Comparison of ENCODE assay signal across 28 mouse cellular contexts in the genomic region with DNA sequence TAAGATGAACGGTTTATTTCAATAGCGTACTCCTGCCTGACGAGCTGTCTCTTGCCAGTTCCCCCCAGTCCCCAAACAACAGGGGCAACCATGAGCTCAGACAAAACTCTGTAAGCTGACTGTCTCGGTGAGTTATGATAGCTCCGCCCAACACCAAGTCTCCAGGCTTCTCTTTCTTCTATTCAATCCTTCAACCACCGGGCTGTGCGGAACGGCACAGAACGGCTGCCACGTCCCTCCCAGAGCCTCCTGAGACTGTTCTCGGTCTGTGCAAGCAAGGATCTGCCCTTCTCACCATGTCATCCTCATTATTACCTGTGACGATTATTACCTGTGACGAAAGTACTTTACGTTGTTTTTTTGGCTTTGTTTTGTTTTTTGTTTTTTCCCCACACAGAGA. TPM values are rescaled to one million over a fixed set of nuclear protein-coding genes. Genes with fewer than 3 reads are reported as not detected.
DNase-seq lines count a peak whose midpoint lies in the region; ATAC-seq lines count a peak whose summit lies in the region.
"Had no signal": no experiment of that assay in that cellular context is flagged by ENCODE, and none has a peak within 500 bp of the region (broad histone marks: within the 10 kb centered on the region; RNA-seq: fewer than 3 reads in every experiment).

No protein-coding gene starts in this region.

- 50% methylated on average over 14 of the region's 14 CpGs for WGBS in neural tube, embryonic 11.5 days
- WGBS in neural tube, embryonic 12.5 days, result 38% methylated on average over 14 of the region's 14 CpGs
- 33% methylated on average over 14 of the region's 14 CpGs for WGBS in neural tube, embryonic 15.5 days
- 30% methylated on average over 14 of the region's 14 CpGs for WGBS in neural tube, embryonic 13.5 days
- WGBS in neural tube, embryonic 14.5 days, result 27% methylated on average over 14 of the region's 14 CpGs

- H3K9me3 ChIP-seq in neural tube, embryonic 11.5 days (ENCODE audit: control insufficient read depth, low read length), result no peaks in the 10 kb centered on the region
- no peaks in the 10 kb centered on the region for H3K9me3 ChIP-seq in neural tube, embryonic 12.5 days
- no peaks in the 10 kb centered on the region for H3K9me3 ChIP-seq in neural tube, embryonic 15.5 days (replicated peaks)
- H3K9me3 ChIP-seq in neural tube, embryonic 13.5 days, result no peaks in the 10 kb centered on the region
- H3K9me3 ChIP-seq in neural tube, embryonic 14.5 days (ENCODE audit: control insufficient read depth, low read length), result no peaks in the 10 kb centered on the region
- H3K9me3 ChIP-seq: G1E had no signal

- H3K4me3 ChIP-seq in neural tube, embryonic 11.5 days (ENCODE audit: low read depth, low read length), result no peak overlapping the region
- H3K4me3 ChIP-seq in neural tube, embryonic 12.5 days, result no peak overlapping the region
- H3K4me3 ChIP-seq in neural tube, embryonic 15.5 days (replicated peaks), result no peak overlapping the region
- H3K4me3 ChIP-seq in neural tube, embryonic 13.5 days, result no peak overlapping the region
- H3K4me3 ChIP-seq in neural tube, embryonic 14.5 days (ENCODE audit: low read depth, low read length), result no peak overlapping the region

- no peaks in the 10 kb centered on the region for H3K36me3 ChIP-seq in neural tube, embryonic 11.5 days (ENCODE audit: control insufficient read depth, insufficient read depth, low read length)
- no peaks in the 10 kb centered on the region for H3K36me3 ChIP-seq in neural tube, embryonic 12.5 days
- H3K36me3 ChIP-seq in neural tube, embryonic 15.5 days, result no peaks in the 10 kb centered on the region
- no peaks in the 10 kb centered on the region for H3K36me3 ChIP-seq in neural tube, embryonic 13.5 days
- no peaks in the 10 kb centered on the region for H3K36me3 ChIP-seq in neural tube, embryonic 14.5 days (ENCODE audit: control insufficient read depth, insufficient read depth, low read length)
- H3K36me3 ChIP-seq: G1E had no signal

- H3K27ac ChIP-seq in neural tube, embryonic 11.5 days (ENCODE audit: low read depth, low read length), result 0 out of 2 replicates have a peak overlapping the region, but pooled peaks have one; percentile 17
- H3K27ac ChIP-seq in neural tube, embryonic 12.5 days, result no peak overlapping the region
- H3K27ac ChIP-seq in neural tube, embryonic 15.5 days (replicated peaks), result no peak overlapping the region
- no peak overlapping the region for H3K27ac ChIP-seq in neural tube, embryonic 13.5 days (replicated peaks)
- no peak overlapping the region for H3K27ac ChIP-seq in neural tube, embryonic 14.5 days (ENCODE audit: low read depth, low read length)

- peak; percentile 42; the same call in 1 of the 2 replicates for ATAC-seq in neural tube, embryonic 11.5 days (ENCODE audit: insufficient read depth, low FRiP score, low TSS enrichment)
- peak; percentile 52 for ATAC-seq in neural tube, embryonic 12.5 days (ENCODE audit: low FRiP score, low read depth)
- no peak for ATAC-seq in neural tube, embryonic 15.5 days (ENCODE audit: low FRiP score)
- ATAC-seq in neural tube, embryonic 13.5 days (ENCODE audit: low read depth), result 0 out of 2 replicates have a peak, but pooled peaks have one; percentile 24
- ATAC-seq in neural tube, embryonic 14.5 days (ENCODE audit: low read depth), result peak; percentile 51; the same call in 1 of the 2 replicates
- ATAC-seq: activated CD4-positive, CD25-positive, alpha-beta regulatory T cell, adult 4 months; CD4-positive, CD25-positive, alpha-beta regulatory T cell, adult 4 months; Patski had no signal

- no peak overlapping the region for H3K4me2 ChIP-seq in neural tube, embryonic 11.5 days (ENCODE audit: low read depth)
- no peak overlapping the region for H3K4me2 ChIP-seq in neural tube, embryonic 12.5 days (replicated peaks)
- H3K4me2 ChIP-seq in neural tube, embryonic 15.5 days, result no peak overlapping the region
- H3K4me2 ChIP-seq in neural tube, embryonic 13.5 days, result no peak overlapping the region
- no peak overlapping the region for H3K4me2 ChIP-seq in neural tube, embryonic 14.5 days (ENCODE audit: low read depth, low read length)

- H3K9ac ChIP-seq in neural tube, embryonic 11.5 days (ENCODE audit: low read length), result no peak overlapping the region
- H3K9ac ChIP-seq in neural tube, embryonic 12.5 days, result no peak overlapping the region
- no peak overlapping the region for H3K9ac ChIP-seq in neural tube, embryonic 15.5 days (replicated peaks)
- H3K9ac ChIP-seq in neural tube, embryonic 13.5 days, result no peak overlapping the region
- H3K9ac ChIP-seq in neural tube, embryonic 14.5 days (replicated peaks; ENCODE audit: low read depth, low read length), result no peak overlapping the region

- peaks cover 8% of the 10 kb centered on the region for H3K4me1 ChIP-seq in neural tube, embryonic 11.5 days (ENCODE audit: control insufficient read depth, insufficient read depth, low read length)
- H3K4me1 ChIP-seq in neural tube, embryonic 12.5 days, result peaks cover 14% of the 10 kb centered on the region
- peaks cover 13% of the 10 kb centered on the region for H3K4me1 ChIP-seq in neural tube, embryonic 15.5 days
- peaks cover 13% of the 10 kb centered on the region for H3K4me1 ChIP-seq in neural tube, embryonic 13.5 days (replicated peaks)
- peaks cover 5% of the 10 kb centered on the region; the same call in 1 of the 2 replicates for H3K4me1 ChIP-seq in neural tube, embryonic 14.5 days (ENCODE audit: control insufficient read depth, insufficient read depth, low read length)

- DNase-seq in neural tube, embryonic 11.5 days (ENCODE audit: low spot score), result peak; percentile 44
- no peak for DNase-seq in neural tube, embryonic 10.5 days (ENCODE audit: extremely low spot score, low spot score)
- DNase-seq in right cerebral cortex, adult 18-20 months, result no peak
- DNase-seq in gastrocnemius, postnatal 25 days, result no peak
- DNase-seq: adrenal gland, adult 2 months; adrenal gland, adult 8-10 months; adrenal gland, postnatal 10 days; adrenal gland, postnatal 14 days; adrenal gland, postnatal 25 days; adrenal gland, postnatal 36 days; B cell, adult 2 months; cerebellum, adult 11 months; cerebellum, adult 11-12 months had no signal

- H3K27me3 ChIP-seq in neural tube, embryonic 11.5 days (ENCODE audit: control insufficient read depth, insufficient read depth, low read length), result peaks cover 10% of the 10 kb centered on the region
- H3K27me3 ChIP-seq in neural tube, embryonic 12.5 days (replicated peaks), result peaks cover 13% of the 10 kb centered on the region
- H3K27me3 ChIP-seq in neural tube, embryonic 15.5 days (replicated peaks), result peaks cover 13% of the 10 kb centered on the region
- peaks cover 23% of the 10 kb centered on the region for H3K27me3 ChIP-seq in neural tube, embryonic 13.5 days
- no peaks in the 10 kb centered on the region for H3K27me3 ChIP-seq in neural tube, embryonic 14.5 days (ENCODE audit: control insufficient read depth, insufficient read depth, low read length)
- H3K27me3 ChIP-seq: Patski had no signal

RNA-seq across cellular contexts. Expression of a gene that starts 3.6 kb away (rescaled TPM):
- polyA plus RNA-seq in neural tube, embryonic 11.5 days (2014; fragmentation: Nextera tagmentation; extraction: Ambion mirVana), result not detected in 2 replicates
- not detected in 2 replicates for polyA plus RNA-seq in neural tube, embryonic 12.5 days (2016; fragmentation: Nextera tagmentation; extraction: Ambion mirVana)
- not detected in 2 replicates for polyA plus RNA-seq in neural tube, embryonic 15.5 days (2015; fragmentation: Nextera tagmentation; extraction: Ambion mirVana)
- not detected in 2 replicates for polyA plus RNA-seq in neural tube, embryonic 13.5 days (2015; fragmentation: Nextera tagmentation; extraction: Ambion mirVana)
- not detected in 2 replicates for polyA plus RNA-seq in neural tube, embryonic 14.5 days (2014; fragmentation: Nextera tagmentation; extraction: Ambion mirVana)
- not detected for total RNA-seq in gastrocnemius, postnatal 25 days (2021)
- total RNA-seq: adrenal gland, adult 18-20 months; adrenal gland, adult 2 months; adrenal gland, adult 8-10 months; adrenal gland, postnatal 10 days; adrenal gland, postnatal 14 days; adrenal gland, postnatal 25 days; adrenal gland, postnatal 36 days; adrenal gland, postnatal 4 days; CH12.LX; MEL had no signal
- polyA plus RNA-seq: activated CD4-positive, CD25-positive, alpha-beta regulatory T cell, adult 4 months; adrenal gland, adult 2 months; brain, embryonic 14.5 days; C2C12; CD4-positive, CD25-positive, alpha-beta regulatory T cell, adult 4 months; G1E; Patski had no signal

RNA-seq across cellular contexts. Expression of a gene that starts 18.9 kb away (rescaled TPM):
- polyA plus RNA-seq in neural tube, embryonic 11.5 days (2014; fragmentation: Nextera tagmentation; extraction: Ambion mirVana), result 0.13 TPM in 1 of 2 replicates, not detected in the other
- polyA plus RNA-seq in neural tube, embryonic 12.5 days (2016; fragmentation: Nextera tagmentation; extraction: Ambion mirVana), result not detected in 2 replicates
- polyA plus RNA-seq in neural tube, embryonic 15.5 days (2015; fragmentation: Nextera tagmentation; extraction: Ambion mirVana), result 0.08 TPM in 1 of 2 replicates, not detected in the other
- polyA plus RNA-seq in neural tube, embryonic 13.5 days (2015; fragmentation: Nextera tagmentation; extraction: Ambion mirVana), result not detected in 2 replicates
- polyA plus RNA-seq in neural tube, embryonic 14.5 days (2014; fragmentation: Nextera tagmentation; extraction: Ambion mirVana), result 0.21 TPM in 1 of 2 replicates, not detected in the other
- total RNA-seq in gastrocnemius, postnatal 25 days (2021), result under 1 TPM in 1 of 2 experiments, not detected in 1; 0.91 TPM
- total RNA-seq: G1E had no signal
- polyA plus RNA-seq: activated CD4-positive, CD25-positive, alpha-beta regulatory T cell, adult 4 months; CD4-positive, CD25-positive, alpha-beta regulatory T cell, adult 4 months; G1E had no signal

RNA-seq across cellular contexts. Expression of a gene that starts 30.5 kb away (rescaled TPM):
- not detected in 2 replicates for polyA plus RNA-seq in neural tube, embryonic 11.5 days (2014; fragmentation: Nextera tagmentation; extraction: Ambion mirVana)
- polyA plus RNA-seq in neural tube, embryonic 12.5 days (2016; fragmentation: Nextera tagmentation; extraction: Ambion mirVana), result not detected in 2 replicates
- 0.40 TPM in 1 of 2 replicates, not detected in the other for polyA plus RNA-seq in neural tube, embryonic 15.5 days (2015; fragmentation: Nextera tagmentation; extraction: Ambion mirVana)
- not detected in 2 replicates for polyA plus RNA-seq in neural tube, embryonic 13.5 days (2015; fragmentation: Nextera tagmentation; extraction: Ambion mirVana)
- not detected in 2 replicates for polyA plus RNA-seq in neural tube, embryonic 14.5 days (2014; fragmentation: Nextera tagmentation; extraction: Ambion mirVana)
- not detected for total RNA-seq in gastrocnemius, postnatal 25 days (2021)
- total RNA-seq: adrenal gland, adult 18-20 months; adrenal gland, adult 2 months; adrenal gland, adult 8-10 months; adrenal gland, postnatal 10 days; adrenal gland, postnatal 14 days; adrenal gland, postnatal 25 days; adrenal gland, postnatal 36 days; adrenal gland, postnatal 4 days; CH12.LX; ES-E14; G1E; MEL had no signal
- polyA plus RNA-seq: activated CD4-positive, CD25-positive, alpha-beta regulatory T cell, adult 4 months; adrenal gland, adult 2 months; C2C12; CD4-positive, CD25-positive, alpha-beta regulatory T cell, adult 4 months; G1E; Patski had no signal

RNA-seq across cellular contexts. Expression of a gene that starts 37.8 kb away (rescaled TPM):
- polyA plus RNA-seq in neural tube, embryonic 11.5 days (2014; fragmentation: Nextera tagmentation; extraction: Ambion mirVana), result 0.85 and 0.89 TPM in 2 replicates
- polyA plus RNA-seq in neural tube, embryonic 12.5 days (2016; fragmentation: Nextera tagmentation; extraction: Ambion mirVana), result 0.91 and 1.4 TPM in 2 replicates
- polyA plus RNA-seq in neural tube, embryonic 15.5 days (2015; fragmentation: Nextera tagmentation; extraction: Ambion mirVana), result 0.81 and 0.96 TPM in 2 replicates
- 0.47 and 0.99 TPM in 2 replicates for polyA plus RNA-seq in neural tube, embryonic 13.5 days (2015; fragmentation: Nextera tagmentation; extraction: Ambion mirVana)
- polyA plus RNA-seq in neural tube, embryonic 14.5 days (2014; fragmentation: Nextera tagmentation; extraction: Ambion mirVana), result 0.51 and 0.66 TPM in 2 replicates
- total RNA-seq in gastrocnemius, postnatal 25 days (2021), result not detected
- total RNA-seq: adrenal gland, adult 18-20 months; adrenal gland, adult 2 months; adrenal gland, adult 8-10 months; adrenal gland, postnatal 10 days; adrenal gland, postnatal 14 days; adrenal gland, postnatal 25 days; adrenal gland, postnatal 36 days; CH12.LX had no signal
- polyA plus RNA-seq: activated CD4-positive, CD25-positive, alpha-beta regulatory T cell, adult 4 months; adrenal gland, adult 2 months had no signal

RNA-seq across cellular contexts. Expression of a gene that starts 53.9 kb away (rescaled TPM):
- 9.4 and 10.3 TPM in 2 replicates for polyA plus RNA-seq in neural tube, embryonic 11.5 days (2014; fragmentation: Nextera tagmentation; extraction: Ambion mirVana)
- polyA plus RNA-seq in neural tube, embryonic 12.5 days (2016; fragmentation: Nextera tagmentation; extraction: Ambion mirVana), result 12.9 and 13.1 TPM in 2 replicates
- 5.1 and 7.9 TPM in 2 replicates for polyA plus RNA-seq in neural tube, embryonic 15.5 days (2015; fragmentation: Nextera tagmentation; extraction: Ambion mirVana)
- polyA plus RNA-seq in neural tube, embryonic 13.5 days (2015; fragmentation: Nextera tagmentation; extraction: Ambion mirVana), result 6.4 and 7.4 TPM in 2 replicates
- 2.4 and 4.9 TPM in 2 replicates for polyA plus RNA-seq in neural tube, embryonic 14.5 days (2014; fragmentation: Nextera tagmentation; extraction: Ambion mirVana)
- total RNA-seq in gastrocnemius, postnatal 25 days (2021), result 1 to 10 TPM; 2.5 to 2.7 TPM
